Mouse (Mus musculus): ENCODE measurements around the gene Pde6b.

Pde6b gene

DNA sequence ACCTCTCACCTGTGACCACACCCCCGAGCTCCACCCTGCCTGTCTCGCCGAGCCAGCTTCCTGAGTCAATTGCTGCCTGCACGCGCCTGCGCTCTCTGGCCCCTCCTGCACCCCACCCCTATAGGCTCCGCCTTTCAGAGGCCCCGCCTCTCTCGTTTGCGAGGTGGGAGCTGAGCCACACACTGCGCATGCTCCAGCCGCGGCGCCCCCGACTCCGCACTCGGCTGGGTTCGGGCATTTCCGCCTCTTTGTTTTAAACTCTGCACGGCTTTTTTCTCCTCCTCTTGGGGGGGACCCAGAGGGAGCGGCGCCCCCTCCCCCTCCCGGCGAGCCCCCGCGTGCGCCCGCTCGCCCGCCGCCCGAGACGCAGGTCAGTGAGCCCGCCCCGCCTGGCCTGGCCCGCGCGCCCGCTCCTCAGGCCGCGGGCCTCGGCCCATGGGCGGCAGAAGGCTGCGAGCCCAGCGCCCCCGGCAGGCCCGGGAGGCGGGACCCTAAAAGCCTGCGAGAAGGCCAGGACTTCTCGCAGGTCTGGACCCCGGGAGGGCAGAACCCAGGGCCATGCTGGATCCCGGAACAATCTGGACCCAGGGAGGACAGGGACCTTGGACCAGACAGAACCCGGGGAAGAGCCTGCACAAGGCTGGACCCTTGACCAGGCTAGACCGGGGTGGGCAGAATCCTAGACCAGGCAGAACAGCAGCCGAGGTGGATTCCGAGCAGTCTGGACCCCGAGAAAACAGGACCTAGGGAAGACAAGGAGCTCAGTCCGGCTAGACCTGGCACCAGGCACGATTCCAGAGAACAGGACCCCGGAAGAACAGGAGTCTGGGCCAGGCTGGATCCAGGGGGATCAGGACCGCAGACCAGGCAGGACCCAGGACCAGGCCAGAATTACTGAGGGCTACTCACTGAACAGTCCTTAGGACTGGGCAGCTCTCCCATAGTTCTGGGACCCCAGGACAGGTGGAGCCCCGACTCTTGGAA, 73.2 kb downstream of the Pde6b start, which contains the start of gene Pcgf3:
TSS of gene Pcgf3 (plus strand) at position 151 of the 984 bp plus-strand sequence.
- DNase-seq (ENCODE audit: low read depth, low spot score) = peak; percentile 90

GRCm38 (mm10) chr5:108462446-108462845, 74.3 kb downstream of the Pde6b start:
- DNase-seq (ENCODE audit: low read depth, low spot score) = peak; percentile 20

DNA sequence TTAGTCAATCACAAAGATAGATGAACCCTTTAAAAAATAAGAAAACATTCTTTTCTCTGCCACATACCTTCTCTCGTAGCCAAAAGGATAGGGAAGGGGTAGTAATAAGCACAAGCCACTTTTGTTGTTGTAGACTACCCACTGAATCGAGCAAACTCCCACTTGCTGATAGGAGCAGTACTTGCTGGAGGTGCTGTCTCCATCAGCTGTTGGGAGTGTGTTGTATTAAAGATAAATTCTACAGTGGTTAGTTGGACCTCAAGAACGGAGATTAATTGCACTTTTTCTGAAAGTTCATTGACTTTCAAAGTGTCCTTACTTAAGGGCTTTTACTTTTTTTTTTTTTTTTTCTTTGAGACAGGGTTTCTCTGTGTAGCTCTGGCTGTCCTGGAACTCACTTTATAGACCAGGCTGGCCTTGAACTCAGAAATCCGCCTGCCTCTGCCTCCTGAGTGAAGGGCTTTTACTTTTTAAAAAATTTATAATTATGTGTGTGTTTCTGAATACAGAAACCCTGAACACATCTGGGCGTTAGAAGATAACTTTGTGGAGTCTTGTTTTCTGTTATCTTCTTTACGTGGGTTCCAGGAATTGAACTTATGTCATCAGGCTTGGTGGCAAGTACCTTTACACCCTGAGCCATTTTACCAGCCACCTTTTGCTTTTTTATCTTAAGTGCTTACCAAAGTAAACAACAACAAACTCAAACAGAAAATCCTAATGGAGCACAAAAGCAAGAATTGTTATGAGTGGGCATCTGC, 77.1 kb downstream of the Pde6b start:
- peak; percentile 43 for DNase-seq (ENCODE audit: low read depth, low spot score)

GRCm38 (mm10) chr5:108466647-108467046, 78.5 kb downstream of the Pde6b start:
- no peak for DNase-seq (ENCODE audit: low read depth, low spot score)

DNA sequence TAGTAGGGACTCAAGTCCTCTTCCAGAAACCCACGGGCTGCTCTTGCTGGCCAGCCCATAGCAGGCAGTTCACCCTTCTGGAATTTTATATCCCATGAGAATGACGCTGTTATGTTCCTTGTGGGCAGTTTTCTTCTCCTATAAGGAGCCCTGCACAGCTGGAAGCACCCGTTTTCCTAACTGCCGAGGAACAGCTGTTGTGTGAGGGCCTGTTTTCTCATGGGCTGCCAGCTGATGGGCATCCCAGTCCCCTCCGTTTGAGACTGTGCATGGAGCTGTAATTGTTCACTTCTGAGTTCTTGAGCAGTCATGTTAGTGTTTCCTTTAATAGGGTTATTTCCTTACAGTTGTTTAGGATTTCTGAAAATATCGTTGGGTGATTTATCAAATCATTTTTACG, 81.4 kb downstream of the Pde6b start:
- no peak for DNase-seq (ENCODE audit: low read depth, low spot score)

DNA sequence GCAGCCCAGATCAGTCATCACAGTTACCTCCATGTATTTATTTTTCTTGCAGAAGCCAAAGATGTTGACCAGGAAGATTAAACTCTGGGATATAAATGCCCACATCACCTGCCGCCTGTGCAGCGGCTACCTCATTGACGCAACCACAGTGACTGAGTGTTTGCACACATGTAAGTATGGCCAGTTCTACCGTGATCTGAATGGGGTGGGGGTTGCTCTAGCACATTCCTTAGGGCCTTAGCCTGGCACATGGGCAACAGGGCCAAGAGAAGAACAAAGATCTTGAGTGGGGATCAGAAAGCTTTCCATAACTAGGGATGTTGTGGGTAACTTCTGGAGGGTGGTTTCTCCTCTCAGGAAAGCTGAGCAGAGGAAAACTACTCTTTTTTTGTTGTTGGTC, 85.5 kb downstream of the Pde6b start:
- no peak for DNase-seq (ENCODE audit: low read depth, low spot score)

GRCm38 (mm10) chr5:108475977-108476376, 87.8 kb downstream of the Pde6b start:
- no peak for DNase-seq (ENCODE audit: low read depth, low spot score)
